Mouse (Mus musculus): Measurements from ENCODE around the gene Bicc1.

DNA sequence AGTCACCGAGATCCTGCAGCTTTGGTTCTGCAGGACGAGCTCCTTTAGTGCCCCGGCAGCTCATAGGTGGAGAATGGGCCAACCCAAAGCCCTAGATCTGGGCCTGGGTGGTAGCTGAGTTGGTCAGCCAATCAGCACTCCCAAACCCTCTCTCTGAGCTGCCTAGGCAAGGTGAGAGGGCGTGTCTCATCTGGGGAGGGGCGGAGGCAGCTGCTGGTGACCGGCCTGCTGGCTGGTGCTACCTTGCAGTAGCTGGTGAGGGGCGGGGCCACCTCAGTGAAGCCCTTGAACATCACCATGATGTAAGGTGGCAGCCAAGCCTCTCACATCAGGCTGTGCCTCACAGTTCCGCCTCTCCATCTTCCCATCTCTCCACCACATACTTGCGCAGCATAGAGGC is 29.2 kb downstream of the Bicc1 start:
- TF ChIP-seq CTCF (IDR thresholded peaks at IDR 0.05; ENCODE audit: low read depth) (no peak), EP300 (IDR thresholded peaks at IDR 0.05; ENCODE audit: low read depth) (no peak)
